Mouse (Mus musculus): Measurements from ENCODE around the gene Olfr970.
"Not testable (repeated sequence)": the region's sequence is repeated elsewhere in the genome, so short reads cannot be mapped to it uniquely, and the experiment has no call there.

Gene Olfr970

GRCm38 (mm10) chr9:39808560-39808959 is at the start of gene Olfr970:
Olfr970 (plus strand) TSS chr9:39808860.
- no peak for DNase-seq

DNA sequence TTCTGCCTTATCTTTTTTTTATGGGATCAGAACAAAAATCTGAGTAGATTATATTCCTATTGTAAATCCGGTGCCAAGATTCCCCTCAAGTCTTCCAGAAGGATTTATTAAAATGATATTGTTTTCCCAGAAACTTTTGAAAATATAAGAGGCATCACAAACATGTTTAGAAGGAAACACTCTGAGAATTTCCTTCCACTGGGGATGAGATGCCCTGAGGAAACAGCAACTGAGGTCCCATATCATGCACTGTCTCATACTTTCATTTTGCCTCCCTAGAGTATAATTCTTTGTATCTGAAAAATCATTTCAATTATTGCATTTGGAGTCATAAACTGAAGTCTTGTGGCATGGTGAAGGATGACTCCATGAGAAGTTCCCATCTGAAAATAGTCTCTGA is 25.5 kb upstream of the Olfr970 start, which contains the start of gene Olfr968:
Gene Olfr968 (minus strand): TSS at position 101 of the 400 bp plus-strand sequence.
- no peak for DNase-seq

GRCm38 (mm10) chr9:39790558-39790957 is 18.1 kb upstream of the Olfr970 start, which contains the start of gene Olfr969:
Olfr969 (plus strand) TSS chr9:39790945.
- DNase-seq = no peak

DNA sequence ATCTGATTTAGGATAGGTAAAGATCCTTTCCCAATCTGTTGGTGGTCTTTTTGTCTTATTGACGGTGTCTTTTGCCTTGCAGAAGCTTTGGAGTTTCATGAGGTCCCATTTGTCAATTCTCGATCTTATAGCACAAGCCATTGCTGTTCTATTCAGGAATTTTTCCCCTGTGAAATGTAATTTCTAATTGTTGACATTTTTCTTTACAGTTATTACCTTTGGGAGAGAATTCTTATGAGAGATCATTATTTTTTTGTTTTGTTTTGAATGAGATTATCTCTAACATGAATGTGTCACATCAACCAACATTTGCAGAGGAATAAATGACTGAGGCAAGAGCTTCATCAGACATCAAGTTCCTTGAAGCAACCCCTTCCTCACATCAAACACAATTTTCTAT is 27.9 kb downstream of the Olfr970 start, which contains the start of gene Olfr971:
Gene Olfr971 (plus strand): TSS at position 301 of the 400 bp plus-strand sequence.
- not testable (repeated sequence) for DNase-seq

- no peak for DNase-seq
These were observed 57.5 kb downstream of the Olfr970 start, which contains the start of gene Olfr972 for GRCm38 (mm10) chr9:39866122-39866521. Olfr972 (plus strand) TSS chr9:39866422.

All from thymus, adult 18-20 months (tissue).